Mouse (Mus musculus): ENCODE results near the gene Coa3. TPM values are rescaled to one million over a fixed set of nuclear protein-coding genes. Genes with fewer than 3 reads are reported as not detected.

Gene Coa3
- total and polyA plus RNA-seq, 3 experiments: 120 to 325 TPM; not detected in 1

DNA sequence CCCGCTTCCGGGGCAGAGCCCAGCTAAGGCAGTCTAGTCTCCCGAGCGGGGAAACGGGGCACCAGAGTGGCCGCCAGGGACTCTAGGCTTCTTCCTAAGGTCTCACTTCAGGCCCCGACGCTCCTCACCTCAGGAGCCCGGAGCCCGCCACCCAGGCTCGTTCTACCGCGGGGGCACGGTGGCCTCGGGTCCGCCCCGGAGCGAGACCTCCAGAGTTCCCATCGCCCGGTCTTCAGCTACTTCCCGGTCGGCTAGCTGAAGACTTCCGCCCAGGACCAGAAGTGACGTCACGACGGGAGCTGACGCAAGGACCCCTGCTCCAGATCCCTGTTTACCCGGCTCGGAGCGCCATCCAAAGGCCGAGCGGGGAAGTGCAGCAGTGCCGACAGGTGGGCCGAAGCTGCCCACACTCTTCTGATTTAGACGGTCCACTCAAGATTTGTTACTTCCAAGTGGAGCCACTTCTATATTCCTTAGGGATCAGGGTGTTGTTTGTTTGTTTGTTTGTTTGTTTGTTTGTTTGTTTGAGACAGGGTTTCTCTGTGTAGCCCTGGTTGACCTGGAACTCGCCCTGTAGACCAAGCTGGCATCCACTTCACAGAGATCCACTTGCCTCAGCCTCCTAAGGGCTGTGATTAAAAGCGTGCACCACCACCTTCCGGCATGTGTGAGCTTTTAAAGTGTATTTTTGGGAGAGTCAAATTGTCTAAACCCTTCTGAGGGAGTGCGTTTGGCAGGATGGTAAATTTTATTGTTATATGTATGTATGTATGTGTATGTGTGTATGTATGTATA, 23.3 kb upstream of the Coa3 start, which contains the start of gene Becn1:
Gene Becn1 (minus strand): TSS at position 283 of the 795 bp plus-strand sequence.
- H3K9ac ChIP-seq (ENCODE audit: control insufficient read depth, low read depth, low read length, poor library complexity, severe bottlenecking): peak within 1 kb of the TSS; percentile 84
- peak within 1 kb of the TSS; percentile 80 for H3K4me3 ChIP-seq (ENCODE audit: control insufficient read depth in 1 of 2, insufficient read depth in 1 of 2, low read depth in 2 of 2, low read length in 2 of 2)
- no peaks in the 10 kb centered on the region for H3K27me3 ChIP-seq (ENCODE audit: control insufficient read depth in 1 of 2, insufficient read depth in 2 of 2, low read length in 2 of 2)
- 0 out of 2 replicates have a peak within 1 kb of the TSS, but pooled peaks have one; percentile 11 for H3K27ac ChIP-seq (ENCODE audit: control insufficient read depth, low read depth, low read length)
- DNase-seq (ENCODE audit: low read depth, low spot score): peak; percentile 98
- peaks cover 29% of the 10 kb centered on the region for H3K79me2 ChIP-seq (ENCODE audit: control insufficient read depth, insufficient read depth, low read length, poor library complexity)
- H3K4me1 ChIP-seq (ENCODE audit: control insufficient read depth in 1 of 2, insufficient read depth in 2 of 2, low read length in 2 of 2): peaks cover 5 to 17% of the 10 kb centered on the region in 2 experiments
- no peaks in the 10 kb centered on the region for H3K9me3 ChIP-seq (replicated peaks; ENCODE audit: insufficient read depth, low read length)
- peaks cover 5 to 15% of the 10 kb centered on the region in 2 experiments for H3K36me3 ChIP-seq (ENCODE audit: control insufficient read depth in 1 of 2, insufficient read depth in 2 of 2, low read length in 2 of 2)
- TF ChIP-seq ELF1 (IDR thresholded peaks at IDR 0.05; ENCODE audit: low read depth, low read length) (peak; percentile 98), MXI1 (IDR thresholded peaks at IDR 0.05; ENCODE audit: low read depth, low read length) (peak; percentile 82), TAL1 (IDR thresholded peaks at IDR 0.05; ENCODE audit: low read length) (no peak), HCFC1 (IDR thresholded peaks at IDR 0.05; ENCODE audit: low read depth, low read length) (peak; percentile 90), POLR2AphosphoS5 (IDR thresholded peaks at IDR 0.05; ENCODE audit: borderline replicate concordance, low read depth, low read length) (no peak), NELFE (IDR thresholded peaks at IDR 0.05; ENCODE audit: low read depth, low read length) (peak; percentile 96), POLR2A (IDR thresholded peaks at IDR 0.05; ENCODE audit: control insufficient read depth in 1 of 2, insufficient read depth in 1 of 2, low read depth in 1 of 2, low read length in 2 of 2, poor library complexity in 1 of 2) (peak; percentile 91 to 97), MAFK (IDR thresholded peaks at IDR 0.05; ENCODE audit: borderline replicate concordance, low read depth, low read length) (no peak), RAD21 (IDR thresholded peaks at IDR 0.05; ENCODE audit: low read depth, low read length) (peak; percentile 85), CTCF (IDR thresholded peaks at IDR 0.05 in 2 of 3, conservative IDR thresholded peaks at IDR 0.05 in 1 of 3; ENCODE audit: control insufficient read depth in 1 of 3, insufficient read depth in 1 of 3, low read depth in 2 of 3, low read length in 3 of 3, poor library complexity in 1 of 3, severe bottlenecking in 1 of 3) (peak; percentile 90 to 97 (median 97)), POLR2AphosphoS2 (IDR thresholded peaks at IDR 0.05; ENCODE audit: low read length) (peak; percentile 94), ZNF384 (IDR thresholded peaks at IDR 0.05; ENCODE audit: low read depth, low read length) (peak; percentile 35; the same call in 1 of the 2 replicates), TCF12 (IDR thresholded peaks at IDR 0.05; ENCODE audit: low read depth, low read length) (peak; percentile 71), EP300 (IDR thresholded peaks at IDR 0.05; ENCODE audit: low read depth in 1 of 2, low read length in 2 of 2) (no peak; a peak in 2 of 4 replicates), CHD2 (IDR thresholded peaks at IDR 0.05; ENCODE audit: low read length) (no peak), BHLHE40 (IDR thresholded peaks at IDR 0.05; ENCODE audit: borderline replicate concordance, low read depth, low read length) (0 out of 2 replicates have a peak, but pooled peaks have one; percentile 5), MAX (IDR thresholded peaks at IDR 0.05; ENCODE audit: low read length) (peak; percentile 46; the same call in 1 of the 2 replicates), MYC (IDR thresholded peaks at IDR 0.05; ENCODE audit: low read depth, low read length) (no peak), ZKSCAN1 (IDR thresholded peaks at IDR 0.05; ENCODE audit: low read depth, low read length) (no peak), NRF1 (IDR thresholded peaks at IDR 0.05; ENCODE audit: insufficient read depth, low read depth, low read length, poor library complexity, severe bottlenecking) (0 out of 2 replicates have a peak, but pooled peaks have one; percentile 27), CHD1 (IDR thresholded peaks at IDR 0.05; ENCODE audit: low read depth, low read length) (no peak), MYB (IDR thresholded peaks at IDR 0.05; ENCODE audit: low read depth, low read length) (no peak), E2F4 (IDR thresholded peaks at IDR 0.05; ENCODE audit: borderline replicate concordance, low read depth, low read length) (no peak), USF2 (IDR thresholded peaks at IDR 0.05; ENCODE audit: borderline replicate concordance in 1 of 2, insufficient read depth in 1 of 2, low read depth in 1 of 2, low read length in 2 of 2) (no peak), KAT2A (conservative IDR thresholded peaks at IDR 0.05; ENCODE audit: low read depth, low read length) (no peak; the same call in 1 of the 2 replicates), RCOR1 (IDR thresholded peaks at IDR 0.05; ENCODE audit: low read depth, low read length) (no peak), ZMIZ1 (IDR thresholded peaks at IDR 0.05; ENCODE audit: low read depth, low read length) (peak; percentile 92), MAZ (IDR thresholded peaks at IDR 0.05; ENCODE audit: low read depth, low read length) (peak; percentile 71; the same call in 1 of the 2 replicates), ETS1 (IDR thresholded peaks at IDR 0.05; ENCODE audit: low read depth, low read length) (peak; percentile 66; the same call in 1 of the 2 replicates), UBTF (IDR thresholded peaks at IDR 0.05; ENCODE audit: borderline replicate concordance, insufficient read depth, low read depth, low read length) (no peak), MEF2A (IDR thresholded peaks at IDR 0.05; ENCODE audit: extremely low read depth, insufficient replicate concordance, low read depth, low read length, poor library complexity, severe bottlenecking) (no peak), GABPA (IDR thresholded peaks at IDR 0.05; ENCODE audit: low read depth, low read length) (peak; percentile 63; the same call in 1 of the 2 replicates), JUND (IDR thresholded peaks at IDR 0.05; ENCODE audit: low read depth, low read length) (0 out of 2 replicates have a peak, but pooled peaks have one; percentile 70), TBP (IDR thresholded peaks at IDR 0.05; ENCODE audit: low read depth, low read length) (peak; percentile 76)

All from MEL (cell line).